Mouse (Mus musculus): ENCODE results near the gene Myo18b.

DNA sequence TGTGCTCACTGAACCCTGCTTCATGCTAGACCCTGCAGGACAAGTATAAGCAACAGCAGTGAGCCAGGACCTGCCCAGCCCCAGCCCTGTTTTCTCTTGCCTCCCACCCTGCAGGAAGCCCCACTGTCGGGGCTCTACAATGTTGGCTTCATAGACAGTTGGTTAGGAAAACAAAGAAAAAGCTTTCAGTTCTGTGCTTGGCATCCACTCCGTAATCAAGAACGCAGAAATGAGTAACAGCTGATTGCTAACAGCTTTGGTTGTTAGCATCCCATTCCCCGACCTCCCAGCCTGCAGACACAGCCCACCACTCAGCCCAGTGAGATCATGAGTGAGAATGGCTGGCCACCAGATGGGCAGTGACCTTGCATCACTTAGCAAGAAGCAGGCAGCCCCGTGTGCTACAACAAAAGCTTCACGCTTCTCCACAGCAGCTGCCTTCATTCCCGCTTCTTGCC, 200.9 kb downstream of the Myo18b start:
- TF ChIP-seq CTCF (IDR thresholded peaks at IDR 0.05; ENCODE audit: control insufficient read depth, insufficient read depth, low read length) (no peak), POLR2A (IDR thresholded peaks at IDR 0.05; ENCODE audit: borderline replicate concordance, control insufficient read depth, low read depth, low read length) (no peak)
